Mouse (Mus musculus): ENCODE results near the gene Kirrel. TPM values are rescaled to one million over a fixed set of nuclear protein-coding genes. Genes with fewer than 3 reads are reported as not detected.
A peak's percentile ranks its signal among the peaks of the same experiment; 100 is the strongest.

Gene Kirrel
- polyA plus RNA-seq, 1 experiment from 2014 or later, result 14.3 TPM

DNA sequence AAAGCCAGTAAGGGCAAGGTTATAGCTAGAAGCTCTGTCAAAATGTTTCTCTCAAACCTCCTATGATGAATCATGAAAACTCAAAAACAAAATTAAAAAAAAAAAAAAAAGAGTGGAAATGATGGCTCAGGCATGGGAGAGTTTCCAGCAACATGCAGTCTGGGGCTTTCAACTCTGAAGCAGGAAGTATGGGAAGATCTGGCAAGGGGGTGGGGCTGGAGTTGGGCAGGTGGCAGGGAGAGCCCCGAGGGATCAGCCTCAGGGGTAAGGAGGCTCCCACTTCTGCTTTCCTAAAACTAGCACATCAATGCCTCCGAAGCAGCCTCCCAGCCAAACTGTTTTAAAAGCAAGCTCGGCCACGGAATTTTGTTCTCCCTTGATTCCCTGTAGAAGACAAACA is 11.4 kb downstream of the Kirrel start:
- Histone ChIP-seq H3K9me3 (no peaks in the 10 kb centered on the region), H3K27me3 (ENCODE audit: poor library complexity, severe bottlenecking) (no peaks in the 10 kb centered on the region), H3K4me1 (peaks cover 97% of the 10 kb centered on the region), H3K36me3 (replicated peaks) (peaks cover 71% of the 10 kb centered on the region), H3K4me3 (no peak overlapping the region), H3K27ac (peak overlapping the region; percentile 30; the same call in 1 of the 2 replicates)
- 74% methylated on average over 4 of the region's 4 CpGs for WGBS
- DNase-seq (ENCODE audit: extremely low spot score, low spot score), result peak; percentile 4

DNA sequence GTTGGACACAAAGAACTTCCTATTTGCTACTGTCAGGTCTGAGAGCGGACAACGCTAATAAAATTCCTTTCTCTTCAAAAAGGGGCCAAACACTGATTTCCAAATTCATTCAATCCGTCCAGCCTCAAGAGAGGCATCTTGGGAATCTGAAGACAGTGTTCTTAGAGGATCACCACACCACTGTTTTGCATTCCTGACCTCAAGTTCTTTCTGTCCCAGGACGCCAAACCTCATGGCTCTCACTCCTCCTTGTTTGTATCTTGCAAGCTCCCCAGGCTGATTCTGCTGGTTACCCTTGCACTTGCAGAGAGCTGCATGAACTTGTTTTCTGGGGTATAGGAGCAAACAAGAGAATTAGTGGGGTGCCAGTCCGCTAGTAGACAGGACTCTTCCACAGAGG is 12.2 kb downstream of the Kirrel start:
- H3K27ac ChIP-seq, result no peak overlapping the region
- peaks cover 64% of the 10 kb centered on the region for H3K36me3 ChIP-seq (replicated peaks)
- no peaks in the 10 kb centered on the region for H3K9me3 ChIP-seq
- H3K4me3 ChIP-seq, result no peak overlapping the region
- peaks cover 98% of the 10 kb centered on the region for H3K4me1 ChIP-seq
- WGBS, result 84% methylated on average over 5 of the region's 5 CpGs
- DNase-seq (ENCODE audit: extremely low spot score, low spot score), result no peak
- no peaks in the 10 kb centered on the region for H3K27me3 ChIP-seq (ENCODE audit: poor library complexity, severe bottlenecking)

DNA sequence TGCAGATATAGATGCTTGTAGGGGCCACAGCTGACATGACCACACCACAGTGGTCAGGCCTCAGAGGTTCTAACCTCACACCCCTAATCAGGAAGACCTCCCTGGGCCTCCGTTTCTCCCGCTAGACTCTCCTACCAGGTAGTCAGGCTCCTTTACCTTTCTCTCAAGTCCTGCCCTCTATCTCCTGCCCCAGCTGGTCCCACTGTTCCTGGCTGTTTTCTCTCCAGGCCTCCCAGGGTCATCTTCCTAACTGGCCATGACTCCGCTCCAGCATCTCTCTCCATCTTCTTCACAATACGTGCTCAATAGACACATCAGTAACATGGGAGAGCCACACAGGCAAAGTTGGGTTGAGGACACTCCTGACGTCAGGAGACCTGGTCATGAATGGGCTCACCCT is 12.9 kb downstream of the Kirrel start:
- 89% methylated on average over 5 of the region's 5 CpGs for WGBS
- DNase-seq (ENCODE audit: extremely low spot score, low spot score), result no peak
- peak overlapping the region; percentile 73 for H3K27ac ChIP-seq
- H3K4me3 ChIP-seq, result no peak overlapping the region
- H3K36me3 ChIP-seq (replicated peaks), result peaks cover 62% of the 10 kb centered on the region
- no peaks in the 10 kb centered on the region for H3K27me3 ChIP-seq (ENCODE audit: poor library complexity, severe bottlenecking)
- peaks cover 100% of the 10 kb centered on the region for H3K4me1 ChIP-seq
- H3K9me3 ChIP-seq, result no peaks in the 10 kb centered on the region

DNA sequence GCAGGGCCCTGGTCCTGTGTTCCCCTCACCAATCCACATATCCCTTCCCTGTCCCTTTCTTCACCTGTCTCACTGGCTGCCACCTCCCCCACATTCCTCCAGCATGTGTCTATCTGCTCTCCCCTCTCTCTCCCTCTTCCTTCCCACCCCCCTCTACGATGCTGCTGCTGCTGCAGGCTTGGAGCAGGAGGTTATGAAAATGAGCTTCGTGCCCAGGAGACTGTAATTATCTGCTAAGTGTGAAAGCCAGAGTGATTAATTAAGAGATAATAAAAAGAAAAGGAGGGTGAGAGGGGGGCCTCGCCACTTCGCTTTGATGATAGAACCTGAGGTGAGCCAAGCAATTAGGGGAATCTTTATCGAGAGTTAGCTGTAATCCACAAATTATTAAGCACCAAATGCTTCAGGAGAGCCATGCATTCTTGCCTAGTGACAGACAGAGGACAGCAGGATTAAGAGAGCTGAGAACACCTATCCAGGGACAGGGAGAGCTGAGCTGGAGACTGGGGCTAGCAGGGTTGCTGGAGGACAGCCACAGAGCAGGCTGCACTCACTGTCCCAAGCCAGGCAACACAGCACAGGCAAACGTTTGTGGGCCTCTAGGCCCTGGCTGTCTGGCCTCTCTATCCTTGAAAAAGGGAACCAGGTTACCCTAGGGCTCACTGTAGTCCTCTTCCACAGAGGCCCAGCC is 13.6 kb downstream of the Kirrel start:
- peaks cover 62% of the 10 kb centered on the region for H3K36me3 ChIP-seq (replicated peaks)
- no peak for DNase-seq (ENCODE audit: extremely low spot score, low spot score)
- peaks cover 98% of the 10 kb centered on the region for H3K4me1 ChIP-seq
- H3K9me3 ChIP-seq, result no peaks in the 10 kb centered on the region
- H3K27ac ChIP-seq, result peak overlapping the region; percentile 73
- no peak overlapping the region for H3K4me3 ChIP-seq
- WGBS, result 50% methylated on average over 6 of the region's 6 CpGs
- no peaks in the 10 kb centered on the region for H3K27me3 ChIP-seq (ENCODE audit: poor library complexity, severe bottlenecking)

DNA sequence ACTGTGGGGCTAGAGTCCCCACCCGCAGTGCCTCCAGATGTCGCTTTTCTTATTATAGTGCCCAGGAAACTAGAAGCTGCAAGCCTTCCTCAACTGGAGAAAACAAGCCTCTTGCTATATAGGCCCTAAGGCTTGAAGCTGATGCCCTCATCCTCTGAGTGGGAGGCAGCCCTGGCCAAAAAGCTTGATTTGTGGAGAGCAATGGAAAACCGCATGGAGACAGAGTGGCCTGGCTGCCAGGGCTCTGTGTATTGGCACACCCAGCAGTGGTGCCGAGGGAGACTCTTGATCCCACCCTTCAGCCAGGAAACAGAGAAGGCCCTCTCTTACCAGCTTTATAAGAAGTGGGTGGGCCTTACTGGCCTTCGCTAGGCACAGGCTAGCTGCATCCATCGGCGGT is 15.4 kb downstream of the Kirrel start:
- Histone ChIP-seq H3K36me3 (replicated peaks) (peaks cover 64% of the 10 kb centered on the region), H3K4me3 (no peak overlapping the region), H3K4me1 (peaks cover 98% of the 10 kb centered on the region), H3K27ac (peak overlapping the region; percentile 87), H3K27me3 (ENCODE audit: poor library complexity, severe bottlenecking) (no peaks in the 10 kb centered on the region), H3K9me3 (no peaks in the 10 kb centered on the region)
- DNase-seq (ENCODE audit: extremely low spot score, low spot score), result no peak
- 71% methylated on average over 7 of the region's 7 CpGs for WGBS

DNA sequence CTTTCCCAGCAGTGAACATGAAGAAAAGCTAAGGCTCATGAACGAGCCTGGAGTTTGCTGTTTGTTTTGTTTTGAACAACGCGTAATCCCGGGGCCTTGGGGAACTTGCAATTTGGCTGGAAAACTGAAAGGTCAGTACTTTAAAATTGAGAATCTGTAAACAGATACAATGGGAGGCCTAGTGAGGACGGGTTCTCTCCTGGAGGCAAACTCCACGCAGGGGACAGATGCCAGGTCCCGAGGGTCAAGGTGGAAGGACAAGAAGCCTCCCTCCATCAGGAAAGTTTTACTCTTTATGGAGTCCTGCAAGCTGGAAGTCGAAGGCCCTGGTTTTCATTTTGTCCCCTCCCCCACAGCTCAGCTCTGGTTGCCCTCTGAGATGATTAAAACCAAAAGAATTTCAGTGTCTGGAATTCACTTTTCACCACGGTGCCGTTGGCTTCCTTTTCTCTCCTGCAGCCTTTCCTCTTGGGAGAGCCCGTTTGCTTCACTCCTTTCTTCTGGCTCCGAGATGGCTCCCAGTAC is 16.7 kb downstream of the Kirrel start:
- 18% methylated on average over 12 of the region's 12 CpGs for WGBS
- peaks cover 50% of the 10 kb centered on the region for H3K36me3 ChIP-seq (replicated peaks)
- H3K27me3 ChIP-seq (ENCODE audit: poor library complexity, severe bottlenecking), result no peaks in the 10 kb centered on the region
- DNase-seq (ENCODE audit: extremely low spot score, low spot score), result peak; percentile 55
- peak overlapping the region; percentile 24 for H3K4me3 ChIP-seq
- peak overlapping the region; percentile 87 for H3K27ac ChIP-seq
- no peaks in the 10 kb centered on the region for H3K9me3 ChIP-seq
- H3K4me1 ChIP-seq, result peaks cover 98% of the 10 kb centered on the region

DNA sequence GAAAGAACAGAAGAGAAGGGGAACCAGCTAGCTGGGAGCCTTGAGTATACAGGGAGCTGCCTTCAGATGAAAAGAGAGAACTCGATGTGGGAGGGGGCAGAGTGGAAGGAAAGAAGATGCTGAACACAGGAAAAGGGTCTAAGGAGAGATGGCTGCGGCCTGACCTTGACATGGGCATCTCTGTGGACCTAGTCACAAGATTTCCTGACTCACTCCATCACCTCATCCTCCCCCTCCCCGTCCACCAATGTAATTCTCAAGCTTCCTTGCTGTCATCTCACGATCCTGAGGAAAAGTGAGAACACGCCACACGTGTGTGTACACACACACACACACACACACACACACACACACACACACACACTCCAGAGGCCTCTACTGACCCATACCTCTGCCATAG is 17.2 kb downstream of the Kirrel start:
- WGBS, result 64% methylated on average over 6 of the region's 6 CpGs
- no peak for DNase-seq (ENCODE audit: extremely low spot score, low spot score)

DNA sequence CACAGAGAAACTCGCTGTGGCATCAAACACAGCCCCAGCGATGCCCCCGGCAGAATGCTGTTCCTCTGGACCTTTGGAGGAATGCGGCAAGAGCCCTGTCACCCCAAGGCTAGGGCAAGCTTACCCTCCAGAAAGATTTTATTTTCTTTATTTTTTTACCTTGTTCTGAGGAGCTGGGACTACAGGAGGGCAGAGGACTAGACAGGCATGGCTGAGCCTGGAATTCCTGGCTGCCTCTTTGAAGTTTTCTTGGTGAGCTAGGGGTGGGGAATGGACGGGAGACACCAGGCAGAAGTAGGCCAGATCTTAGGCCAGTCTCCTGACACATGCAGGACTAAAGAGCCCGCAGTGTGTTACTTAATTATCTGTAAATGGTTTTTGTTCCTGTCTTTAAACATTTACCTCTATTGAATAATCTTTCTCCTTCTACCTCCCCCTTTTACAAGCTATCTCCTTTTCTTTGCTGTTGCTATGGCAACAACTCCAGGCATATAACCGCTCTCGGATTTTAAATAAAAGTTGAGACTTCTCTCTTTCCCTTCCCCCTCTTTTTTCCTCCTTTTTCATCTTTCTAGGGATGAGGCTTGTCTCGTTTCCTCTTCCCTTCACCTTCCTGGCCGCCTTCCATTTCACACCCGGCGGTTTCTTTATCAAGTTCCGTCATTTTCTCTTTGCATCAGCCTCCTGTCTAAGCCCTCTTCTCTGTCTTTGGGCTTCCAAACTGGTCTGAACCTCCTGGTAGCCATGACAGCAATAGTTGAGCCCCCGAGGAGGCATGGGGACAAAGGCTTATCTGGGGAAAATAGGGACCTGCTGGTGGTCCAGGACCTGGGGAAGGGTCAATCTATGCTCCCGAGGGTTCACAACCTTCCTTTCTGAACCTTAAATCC is 19.9 kb downstream of the Kirrel start:
- Histone ChIP-seq H3K9me3 (no peaks in the 10 kb centered on the region), H3K36me3 (replicated peaks) (peaks cover 23% of the 10 kb centered on the region), H3K27ac (peak overlapping the region; percentile 90), H3K4me1 (peaks cover 98% of the 10 kb centered on the region), H3K4me3 (peak overlapping the region; percentile 22; the same call in 1 of the 2 replicates), H3K27me3 (ENCODE audit: poor library complexity, severe bottlenecking) (no peaks in the 10 kb centered on the region)
- 41% methylated on average over 15 of the region's 15 CpGs for WGBS
- DNase-seq (ENCODE audit: extremely low spot score, low spot score), result no peak

More for the DNA sequence above, 17.2 kb downstream of the Kirrel start:
- H3K4me3 ChIP-seq, result peak overlapping the region; percentile 24; the same call in 1 of the 2 replicates
- peaks cover 98% of the 10 kb centered on the region for H3K4me1 ChIP-seq
- H3K27me3 ChIP-seq (ENCODE audit: poor library complexity, severe bottlenecking), result no peaks in the 10 kb centered on the region
- no peaks in the 10 kb centered on the region for H3K9me3 ChIP-seq
- peaks cover 45% of the 10 kb centered on the region for H3K36me3 ChIP-seq (replicated peaks)
- H3K27ac ChIP-seq, result peak overlapping the region; percentile 87

DNA sequence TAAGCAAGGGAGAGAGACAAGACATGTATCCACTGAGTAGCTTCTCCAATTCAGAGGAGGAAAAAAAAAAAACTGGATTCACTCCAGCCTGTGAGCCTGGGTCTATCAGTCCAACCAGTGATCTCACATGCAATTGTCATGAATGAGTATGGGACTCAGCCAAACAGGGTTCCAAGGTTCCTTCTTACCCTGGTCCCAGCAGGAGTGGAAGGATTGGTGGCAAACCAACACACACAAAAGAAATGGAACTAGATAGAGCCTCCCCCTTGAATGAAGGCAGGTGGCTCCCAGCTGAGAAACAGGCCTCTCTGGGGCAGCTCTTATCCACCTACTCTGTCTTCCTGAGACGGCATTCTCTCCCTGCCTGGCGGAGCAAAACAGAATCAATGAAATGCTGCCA is 21.5 kb downstream of the Kirrel start:
- DNase-seq (ENCODE audit: extremely low spot score, low spot score), result no peak
- H3K4me3 ChIP-seq, result no peak overlapping the region
- H3K9me3 ChIP-seq, result no peaks in the 10 kb centered on the region
- H3K27me3 ChIP-seq (ENCODE audit: poor library complexity, severe bottlenecking), result no peaks in the 10 kb centered on the region
- peaks cover 92% of the 10 kb centered on the region for H3K4me1 ChIP-seq
- peak overlapping the region; percentile 90 for H3K27ac ChIP-seq
- 31% methylated on average over 2 of the region's 2 CpGs for WGBS
- peaks cover 33% of the 10 kb centered on the region for H3K36me3 ChIP-seq (replicated peaks)

DNA sequence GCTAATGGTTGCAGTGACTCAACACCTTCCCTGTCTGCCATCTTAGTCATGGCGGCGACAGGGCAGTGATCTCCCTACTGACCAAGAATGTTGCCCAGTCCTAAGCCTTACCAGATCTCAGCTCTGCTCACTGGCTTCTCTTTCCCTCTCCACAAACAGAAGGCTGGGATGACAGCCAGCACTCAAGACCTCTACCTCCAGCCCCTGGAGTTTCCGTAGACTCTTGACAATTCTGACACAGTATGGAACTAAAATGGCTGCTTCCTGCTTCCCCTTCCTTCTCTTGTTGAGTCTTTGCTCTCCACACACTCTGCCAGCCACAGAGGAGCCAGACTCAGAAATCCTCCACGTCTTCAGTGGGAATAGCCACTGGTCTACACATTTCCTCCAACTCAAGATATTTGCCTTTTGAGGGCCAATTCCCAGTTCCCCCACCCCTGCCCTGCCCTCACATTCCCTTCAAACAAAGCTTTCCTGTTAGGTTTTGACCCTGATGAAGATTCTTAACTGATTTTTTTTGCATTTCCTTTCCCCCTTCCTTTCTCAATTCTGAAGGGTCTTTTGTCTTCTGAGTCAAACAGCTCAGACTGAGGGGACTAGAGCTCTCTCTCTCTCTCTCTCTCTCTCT is 22.3 kb downstream of the Kirrel start:
- DNase-seq (ENCODE audit: extremely low spot score, low spot score), result no peak
- 82% methylated on average over 4 of the region's 4 CpGs for WGBS
- Histone ChIP-seq H3K36me3 (replicated peaks) (peaks cover 41% of the 10 kb centered on the region), H3K4me1 (peaks cover 88% of the 10 kb centered on the region), H3K9me3 (no peaks in the 10 kb centered on the region), H3K4me3 (no peak overlapping the region), H3K27ac (peak overlapping the region; percentile 90), H3K27me3 (ENCODE audit: poor library complexity, severe bottlenecking) (no peaks in the 10 kb centered on the region)

DNA sequence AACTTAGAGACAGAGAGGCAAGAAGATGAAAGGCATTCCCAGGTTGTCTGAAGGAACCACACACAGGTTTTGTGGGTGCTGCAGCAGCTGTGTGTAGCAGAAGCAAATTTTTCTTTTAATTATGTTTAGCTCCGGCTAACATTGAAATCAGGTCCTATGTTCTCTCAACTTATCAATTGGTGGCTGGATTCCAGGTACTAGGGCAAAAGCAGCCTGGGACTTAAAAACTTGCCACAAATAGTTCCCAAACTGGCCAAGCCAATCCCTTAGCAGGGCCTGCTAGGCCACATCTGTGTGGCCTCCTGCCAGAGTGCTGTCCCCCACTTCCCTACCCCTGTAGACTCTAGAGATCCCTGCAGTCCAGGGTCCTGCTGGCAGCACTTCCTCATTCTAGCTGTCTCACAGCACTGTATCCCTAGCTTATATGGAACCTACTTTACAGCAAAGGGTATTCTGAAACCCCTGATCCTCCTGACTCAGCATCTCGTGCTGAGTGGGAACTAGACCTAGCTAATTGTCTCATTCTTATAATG is 23.2 kb downstream of the Kirrel start:
- peaks cover 45% of the 10 kb centered on the region for H3K36me3 ChIP-seq (replicated peaks)
- H3K9me3 ChIP-seq, result no peaks in the 10 kb centered on the region; the same call in 1 of the 2 replicates
- peaks cover 79% of the 10 kb centered on the region for H3K4me1 ChIP-seq
- no peaks in the 10 kb centered on the region for H3K27me3 ChIP-seq (ENCODE audit: poor library complexity, severe bottlenecking)
- H3K27ac ChIP-seq, result peak overlapping the region; percentile 90
- peak overlapping the region; percentile 31 for H3K4me3 ChIP-seq
- DNase-seq (ENCODE audit: extremely low spot score, low spot score), result no peak
- 63% methylated on average over 2 of the region's 2 CpGs for WGBS

DNA sequence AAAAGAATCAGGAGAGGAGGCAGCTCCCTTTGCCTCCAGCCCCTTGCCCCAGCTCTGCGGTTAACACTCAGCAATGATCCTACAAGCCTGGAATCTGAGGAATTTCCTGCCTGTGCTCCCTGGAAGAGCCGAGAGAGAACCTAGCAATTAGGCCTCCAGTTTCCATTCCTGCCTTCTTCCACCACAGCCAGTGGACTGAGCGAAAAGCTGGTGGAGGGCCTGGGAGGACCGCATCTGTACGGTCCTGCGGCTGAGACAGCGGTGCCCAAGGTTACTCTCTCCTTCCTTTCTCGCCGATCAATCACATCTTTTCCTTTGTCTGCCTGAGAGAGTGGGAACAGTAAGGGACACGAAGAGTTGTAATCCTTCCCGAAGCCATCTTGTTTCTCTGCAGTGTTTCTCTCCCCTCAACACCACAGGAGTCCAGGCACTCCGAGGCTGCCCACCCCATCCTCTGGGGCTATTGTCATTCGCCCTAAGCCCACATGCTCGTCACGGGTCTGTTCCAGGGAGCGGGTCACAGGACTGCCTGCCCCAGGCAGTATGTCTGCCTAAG is 23.8 kb downstream of the Kirrel start:
- H3K4me1 ChIP-seq, result peaks cover 77% of the 10 kb centered on the region
- no peaks in the 10 kb centered on the region; the same call in 1 of the 2 replicates for H3K9me3 ChIP-seq
- WGBS, result 2% methylated on average over 16 of the region's 16 CpGs
- peak; percentile 61 for DNase-seq (ENCODE audit: extremely low spot score, low spot score)
- H3K27me3 ChIP-seq (ENCODE audit: poor library complexity, severe bottlenecking), result no peaks in the 10 kb centered on the region
- H3K36me3 ChIP-seq (replicated peaks), result peaks cover 47% of the 10 kb centered on the region
- H3K27ac ChIP-seq, result peak overlapping the region; percentile 90
- H3K4me3 ChIP-seq, result peak overlapping the region; percentile 31

Measured in forebrain, embryonic 10.5 days (tissue).